Mouse (Mus musculus): ENCODE data around the gene Vmn1r17.

GRCm38 (mm10) chr6:57326176-57326575 is 37.4 kb downstream of the Vmn1r17 start:
- no peak for TF ChIP-seq CTCF (IDR thresholded peaks at IDR 0.05)
- no peak for TF ChIP-seq EP300 (IDR thresholded peaks at IDR 0.05; ENCODE audit: insufficient read depth, low read depth, low read length)
- no peak for TF ChIP-seq POLR2A (IDR thresholded peaks at IDR 0.05; ENCODE audit: insufficient read depth, low read depth, low read length)

All from heart, adult 2 months (tissue).